Mouse (Mus musculus): ENCODE measurements around the gene 1700109H08Rik. TPM values are rescaled to one million over a fixed set of nuclear protein-coding genes. Genes with fewer than 3 reads are reported as not detected.

The 1700109H08Rik gene
- 359 TPM for polyA plus RNA-seq (2014; fragmentation: Illumina TruSeq; extraction: RNeasy Lipid Tissue Mini Kit (QIAGEN cat#74804); ENCODE audit: low read depth, low replicate concordance)

GRCm38 (mm10) chr5:3571266-3571665, at the start of gene 1700109H08Rik:
TSS of gene 1700109H08Rik (plus strand) at chr5:3571566.

GRCm38 (mm10) chr5:3543629-3544479, 27.5 kb upstream of the 1700109H08Rik start, which contains the start of gene Fam133b:
TSS of gene Fam133b (plus strand) at chr5:3543833.

GRCm38 (mm10) chr5:3595693-3596398, 24.5 kb downstream of the 1700109H08Rik start, which contains the start of gene Pex1:
TSS of gene Pex1 (plus strand) at chr5:3596066.

GRCm38 (mm10) chr5:3596399-3596766, 25.0 kb downstream of the 1700109H08Rik start, which contains the start of gene Rbm48:
TSS of gene Rbm48 (minus strand) at chr5:3596585.

Other genes starting within 250 kb of the 1700109H08Rik start
- 3.7 TPM for gene Cdk6, start 230.1 kb upstream of the 1700109H08Rik start, polyA plus RNA-seq (2014; fragmentation: Illumina TruSeq; extraction: RNeasy Lipid Tissue Mini Kit (QIAGEN cat#74804); ENCODE audit: low read depth, low replicate concordance)
- gene Fam133b, start 27.7 kb upstream of the 1700109H08Rik start, polyA plus RNA-seq (2014; fragmentation: Illumina TruSeq; extraction: RNeasy Lipid Tissue Mini Kit (QIAGEN cat#74804); ENCODE audit: low read depth, low replicate concordance), result 78.6 TPM
- 12.3 TPM for gene Pex1, start 24.5 kb downstream of the 1700109H08Rik start, polyA plus RNA-seq (2014; fragmentation: Illumina TruSeq; extraction: RNeasy Lipid Tissue Mini Kit (QIAGEN cat#74804); ENCODE audit: low read depth, low replicate concordance)
- 20.2 TPM for gene Rbm48, start 25.0 kb downstream of the 1700109H08Rik start, polyA plus RNA-seq (2014; fragmentation: Illumina TruSeq; extraction: RNeasy Lipid Tissue Mini Kit (QIAGEN cat#74804); ENCODE audit: low read depth, low replicate concordance)
- 589 TPM for gene Tmbim7, start 79.6 kb downstream of the 1700109H08Rik start, polyA plus RNA-seq (2014; fragmentation: Illumina TruSeq; extraction: RNeasy Lipid Tissue Mini Kit (QIAGEN cat#74804); ENCODE audit: low read depth, low replicate concordance)
- 304 TPM for gene Gatad1, start 85.6 kb downstream of the 1700109H08Rik start, polyA plus RNA-seq (2014; fragmentation: Illumina TruSeq; extraction: RNeasy Lipid Tissue Mini Kit (QIAGEN cat#74804); ENCODE audit: low read depth, low replicate concordance)
- 43.3 TPM for gene Ankib1, start 231.4 kb downstream of the 1700109H08Rik start, polyA plus RNA-seq (2014; fragmentation: Illumina TruSeq; extraction: RNeasy Lipid Tissue Mini Kit (QIAGEN cat#74804); ENCODE audit: low read depth, low replicate concordance)
- 80.8 TPM for gene Krit1, start 231.6 kb downstream of the 1700109H08Rik start, polyA plus RNA-seq (2014; fragmentation: Illumina TruSeq; extraction: RNeasy Lipid Tissue Mini Kit (QIAGEN cat#74804); ENCODE audit: low read depth, low replicate concordance)